Mouse (Mus musculus) spleen, adult 2 months (tissue): ENCODE measurements around the gene Rnf144b. TPM values are rescaled to one million over a fixed set of nuclear protein-coding genes. Genes with fewer than 3 reads are reported as not detected.

Source experiments
- DNase-seq, 2 experiments: peaks; one replicate each; pipeline versions ENCODE4 v3.0.0 to v3.0.0-alpha.2; 2012 to 2021; ENCODE audit warnings: low spot score in 2 of 2, low read depth in 1 of 2
- H3K27ac ChIP-seq: fragments of 200-500 bp; 2 replicates; pipeline ENCODE4 v1.5.1; 2012; ENCODE audit warnings: low read length, inconsistent platforms; ENCODE audit not compliant: insufficient read depth
- H3K27me3 ChIP-seq: fragments of 200-500 bp; 2 replicates; pipeline ENCODE4 v1.6.1; 2012; ENCODE audit warnings: mild to moderate bottlenecking, moderate library complexity, low read length, inconsistent platforms; ENCODE audit not compliant: control insufficient read depth, insufficient read depth
- H3K36me3 ChIP-seq: fragments of 200-500 bp; 2 replicates; pipeline ENCODE4 v1.6.1; 2012; ENCODE audit warnings: mild to moderate bottlenecking, low read length, inconsistent platforms; ENCODE audit not compliant: control insufficient read depth, insufficient read depth
- H3K4me1 ChIP-seq: fragments of 200-500 bp; 2 replicates; pipeline ENCODE4 v1.6.1; 2011; ENCODE audit warnings: inconsistent platforms; ENCODE audit not compliant: control insufficient read depth, insufficient read depth, insufficient read length
- H3K4me3 ChIP-seq: fragments of 200-500 bp; 2 replicates; pipeline ENCODE4 v1.5.1; 2011; ENCODE audit warnings: mild to moderate bottlenecking, inconsistent platforms; ENCODE audit not compliant: insufficient read depth, insufficient read length; ENCODE audit errors: extremely low read depth
- CTCF ChIP-seq: fragments of 200-500 bp; IDR thresholded peaks from 2 replicates; pipeline ENCODE4 v1.5.1; 2011; ENCODE audit warnings: mild to moderate bottlenecking, inconsistent platforms; ENCODE audit not compliant: insufficient read depth, insufficient read length, insufficient replicate concordance; ENCODE audit errors: extremely low read depth
- POLR2A ChIP-seq: fragments of 200-500 bp; IDR thresholded peaks from 2 replicates; pipeline ENCODE4 v1.6.1; 2011; ENCODE audit warnings: low read depth, low read length, inconsistent platforms
- WGBS: fragments of 180-500 bp; shearing (Covaris S2); methylation state at CpG from one replicate; pipeline ENCODE4 v1.1.7; 2018; 5-methylcytosine and 5-hydroxymethylcytosine counted together
- polyA plus RNA-seq: library from polyadenylated mRNA; depleted of rRNA; stranded (reverse); fragments of >200 nt; gene quantifications from 2 replicates; pipeline ENCODE4 v1.2.3, GENCODE M21; 2012

Rnf144b gene
- polyA plus RNA-seq, 1 experiment = 4.6 TPM

DNA sequence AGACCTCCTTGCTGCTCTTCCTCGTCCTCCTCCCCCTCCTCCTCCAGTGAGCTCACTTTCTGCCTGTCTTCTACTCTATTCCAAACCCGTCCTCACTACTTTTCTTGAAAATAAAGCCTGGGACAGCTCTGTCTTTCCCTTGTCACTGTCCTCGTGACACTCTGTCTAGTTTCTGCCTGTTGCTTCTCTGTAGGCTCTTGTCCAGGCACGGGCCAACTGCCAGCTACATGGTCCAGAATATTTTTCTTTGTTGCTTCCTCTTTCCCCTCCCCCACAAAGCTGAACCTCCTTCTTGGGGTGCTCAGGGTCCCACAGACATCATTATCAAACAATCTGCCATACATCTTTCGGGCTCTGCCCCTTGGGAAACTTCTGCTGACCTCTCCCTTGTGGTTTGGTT lies 92.4 kb downstream of the Rnf144b start:
- Histone ChIP-seq H3K4me1 (no peaks in the 10 kb centered on the region), H3K27me3 (no peaks in the 10 kb centered on the region), H3K4me3 (no peak overlapping the region), H3K36me3 (no peaks in the 10 kb centered on the region), H3K27ac (no peak overlapping the region)
- TF ChIP-seq POLR2A = no peak
- TF ChIP-seq CTCF = no peak
- DNase-seq = no peak
- WGBS = 58% methylated on average over 5 of the region's 5 CpGs

DNA sequence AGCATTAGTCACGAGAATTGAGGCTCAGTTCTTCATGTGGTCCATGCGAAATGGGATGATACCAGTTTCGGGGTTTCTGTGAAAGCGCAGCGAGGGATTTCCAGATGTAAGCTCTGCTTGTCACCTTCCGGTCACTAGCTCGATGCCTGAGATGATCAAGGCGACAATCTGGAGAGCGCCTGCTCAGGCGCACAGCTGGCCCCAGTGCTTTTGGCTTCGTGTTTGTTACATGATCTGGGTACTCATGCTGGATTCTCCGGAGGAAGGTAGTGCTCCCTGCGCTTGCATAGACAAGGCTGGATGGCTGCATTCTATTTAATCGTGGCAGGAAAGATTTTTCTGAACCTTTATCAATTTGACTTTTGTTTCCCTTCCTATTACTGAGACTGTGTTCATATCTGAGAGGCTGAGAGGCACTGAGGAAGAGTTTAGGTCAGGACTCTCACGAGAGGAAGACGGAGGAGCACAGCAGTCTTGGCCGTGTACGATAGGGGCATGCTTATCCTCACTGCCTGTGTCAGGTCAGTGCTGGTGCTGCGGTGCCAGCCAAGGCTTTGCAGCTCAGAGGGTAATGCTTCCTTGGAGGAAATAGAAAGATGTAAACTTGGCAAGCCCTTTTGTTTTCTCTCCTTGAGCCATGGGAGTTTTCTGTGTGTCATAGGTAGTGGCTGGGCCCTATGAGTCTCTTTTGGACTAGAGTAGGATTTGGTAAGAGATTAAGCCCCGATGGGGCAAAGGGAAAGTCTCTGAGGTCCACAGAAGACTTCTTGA lies 93.5 kb downstream of the Rnf144b start:
- Histone ChIP-seq H3K27ac (no peak overlapping the region), H3K36me3 (no peaks in the 10 kb centered on the region), H3K27me3 (no peaks in the 10 kb centered on the region), H3K4me1 (no peaks in the 10 kb centered on the region), H3K4me3 (no peak overlapping the region)
- WGBS = 86% methylated on average over 20 of the region's 20 CpGs
- TF ChIP-seq CTCF (no peak), POLR2A (no peak)
- DNase-seq = no peak

DNA sequence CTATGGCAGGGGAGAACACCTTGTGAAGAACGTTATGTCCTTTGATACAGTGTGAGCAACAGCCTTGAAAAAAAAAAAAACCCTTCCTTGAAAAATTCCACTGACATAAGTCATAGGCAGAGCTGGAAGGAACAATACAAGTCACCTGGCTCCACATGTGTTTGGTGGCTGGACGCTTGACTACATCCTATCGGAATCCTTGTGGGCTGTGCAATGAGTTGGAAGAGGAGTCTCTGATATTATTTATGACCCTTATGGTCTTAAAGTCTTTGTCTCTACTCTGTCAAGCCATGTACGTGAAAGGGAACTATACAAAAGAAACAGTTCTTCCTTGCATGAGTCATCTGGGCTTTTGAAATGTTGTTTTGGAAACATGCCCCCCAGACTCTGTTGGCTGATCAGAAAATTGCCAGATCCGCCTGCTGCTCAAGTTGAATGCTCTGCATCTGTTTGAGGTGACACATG lies 94.7 kb downstream of the Rnf144b start:
- no peaks in the 10 kb centered on the region for H3K4me1 ChIP-seq
- H3K36me3 ChIP-seq = no peaks in the 10 kb centered on the region
- no peak overlapping the region for H3K27ac ChIP-seq
- no peak for DNase-seq
- 78% methylated on average over 5 of the region's 5 CpGs for WGBS
- TF ChIP-seq POLR2A (no peak), CTCF (no peak)
- no peaks in the 10 kb centered on the region for H3K27me3 ChIP-seq
- no peak overlapping the region for H3K4me3 ChIP-seq

DNA sequence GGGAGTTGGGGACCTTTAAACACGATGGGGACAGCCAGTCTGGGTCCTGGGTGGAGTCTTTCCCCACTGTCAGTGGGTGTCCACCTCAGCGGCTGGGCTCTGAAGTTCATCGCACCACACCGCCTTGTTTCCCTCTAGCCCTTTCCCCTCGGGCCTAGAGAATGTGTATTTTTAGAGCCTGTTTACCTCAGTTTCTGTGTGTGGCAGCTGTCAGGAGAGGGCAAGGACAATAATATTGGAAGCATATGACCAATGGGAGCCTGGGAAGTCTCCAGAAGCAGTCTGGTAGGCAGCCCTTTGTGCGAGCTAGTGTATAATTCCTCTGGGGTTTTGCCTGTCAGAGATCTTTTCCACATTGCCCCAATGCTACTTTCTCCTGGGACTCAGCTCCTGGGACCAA lies 95.9 kb downstream of the Rnf144b start:
- H3K27me3 ChIP-seq = no peaks in the 10 kb centered on the region
- WGBS = 88% methylated on average over 6 of the region's 6 CpGs
- TF ChIP-seq POLR2A (no peak), CTCF (no peak)
- H3K27ac ChIP-seq = no peak overlapping the region
- no peaks in the 10 kb centered on the region for H3K36me3 ChIP-seq
- H3K4me1 ChIP-seq = no peaks in the 10 kb centered on the region
- DNase-seq = no peak
- H3K4me3 ChIP-seq = no peak overlapping the region

DNA sequence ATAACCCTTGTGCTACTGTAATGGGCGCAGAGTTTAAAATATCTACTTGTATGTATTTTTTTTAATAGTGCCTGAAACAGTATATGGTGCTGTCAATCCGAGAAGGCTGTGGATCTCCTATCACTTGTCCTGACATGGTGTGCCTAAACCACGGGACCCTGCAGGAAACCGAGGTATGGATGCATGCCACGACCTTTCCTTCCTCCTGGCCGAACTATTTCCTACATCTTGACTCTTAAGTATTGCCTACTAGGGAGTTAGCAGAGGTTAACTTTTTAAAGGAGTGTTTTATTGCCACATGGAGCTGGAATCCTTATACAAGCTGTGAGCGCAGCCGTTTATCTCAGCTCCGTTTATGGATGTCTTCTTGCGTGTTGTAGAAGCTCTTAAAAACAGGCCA lies 98.0 kb downstream of the Rnf144b start:
- 54% methylated on average over 10 of the region's 10 CpGs for WGBS
- DNase-seq = no peak

DNA sequence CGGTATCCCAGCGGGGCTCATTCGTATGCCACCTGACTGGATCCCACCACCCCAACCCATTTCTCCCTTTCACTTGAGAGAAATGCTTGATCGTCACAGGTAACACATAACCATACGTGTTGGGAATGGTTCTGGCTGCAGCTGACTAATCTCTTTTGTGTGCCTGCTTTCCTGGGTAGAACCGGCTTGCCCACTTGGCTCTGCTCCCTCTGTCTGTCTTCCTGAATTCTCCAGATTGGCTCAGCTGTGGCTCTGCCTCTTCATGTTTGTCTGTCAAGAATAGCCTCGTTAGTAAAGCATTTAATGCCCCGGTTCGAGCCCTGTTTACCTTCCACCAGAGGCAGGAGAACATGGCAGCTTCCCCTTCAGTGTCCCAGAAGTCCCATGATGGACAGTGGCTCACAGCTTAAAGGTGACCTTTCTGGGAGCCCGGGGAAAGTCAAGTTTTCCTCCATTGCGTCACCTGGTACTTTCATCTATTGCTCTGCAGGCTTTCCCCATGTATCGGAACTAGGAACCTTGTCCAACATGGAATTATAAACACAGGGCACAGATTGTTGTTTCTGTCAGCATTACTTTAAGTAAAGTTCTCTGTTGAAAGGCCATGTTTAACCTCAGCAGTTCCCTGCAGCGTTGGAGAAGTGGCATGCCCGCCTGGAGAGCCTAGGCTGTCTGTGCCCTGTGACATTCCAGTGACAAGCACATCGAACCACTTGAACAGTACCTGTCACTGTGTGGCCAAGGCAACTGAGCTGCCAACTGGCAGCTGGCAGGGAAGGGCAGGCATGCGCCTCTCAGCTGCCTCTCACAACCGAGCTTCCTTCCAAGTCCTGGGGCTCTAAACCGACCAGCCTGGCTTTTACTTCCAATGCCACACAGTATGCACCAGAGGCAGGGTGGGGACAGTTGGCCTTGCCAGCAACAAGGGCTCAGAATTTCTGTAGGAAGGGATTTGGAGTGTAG lies 101.4 kb downstream of the Rnf144b start:
- Histone ChIP-seq H3K4me3 (no peak overlapping the region), H3K27ac (no peak overlapping the region), H3K4me1 (peaks cover 3% of the 10 kb centered on the region; the same call in 1 of the 2 replicates), H3K27me3 (no peaks in the 10 kb centered on the region), H3K36me3 (no peaks in the 10 kb centered on the region)
- TF ChIP-seq POLR2A (no peak), CTCF (no peak)
- DNase-seq = no peak
- WGBS = 90% methylated on average over 18 of the region's 18 CpGs

More for the DNA sequence above, 98.0 kb downstream of the Rnf144b start:
- Histone ChIP-seq H3K27me3 (no peaks in the 10 kb centered on the region), H3K4me1 (peaks cover 3% of the 10 kb centered on the region; the same call in 1 of the 2 replicates), H3K4me3 (no peak overlapping the region), H3K36me3 (no peaks in the 10 kb centered on the region), H3K27ac (no peak overlapping the region)
- no peak for TF ChIP-seq CTCF
- no peak for TF ChIP-seq POLR2A
